Mouse (Mus musculus) neural tube, embryonic 14.5 days (tissue): ENCODE data around the gene Mdh1. TPM values are rescaled to one million over a fixed set of nuclear protein-coding genes. Genes with fewer than 3 reads are reported as not detected.
"Not testable (repeated sequence)": the region's sequence is repeated elsewhere in the genome, so short reads cannot be mapped to it uniquely, and the experiment has no call there.

Experiments
- ATAC-seq: fragments of 200-750 bp; cut with Nextera tagmentation; 2 replicates; pipeline ENCODE4 v1.8.0; 2017; ENCODE audit warnings: low read depth, mild to moderate bottlenecking, moderate TSS enrichment, moderate library complexity
- H3K27ac ChIP-seq: fragments of 300-500 bp; sonication (generic); 2 replicates; pipeline ENCODE4 v1.5.1; 2014; ENCODE audit warnings: low read depth, mild to moderate bottlenecking, control low read depth, low read length, moderate library complexity, mixed read lengths
- H3K27me3 ChIP-seq: fragments of 300-500 bp; sonication (generic); 2 replicates; pipeline ENCODE4 v1.6.1; 2014; ENCODE audit warnings: low read length; ENCODE audit not compliant: control insufficient read depth, insufficient read depth
- H3K36me3 ChIP-seq: fragments of 300-500 bp; sonication (generic); 2 replicates; pipeline ENCODE4 v1.6.1; 2014; ENCODE audit warnings: low read length, mixed read lengths; ENCODE audit not compliant: control insufficient read depth, insufficient read depth
- H3K4me1 ChIP-seq: fragments of 300-500 bp; sonication (generic); 2 replicates; pipeline ENCODE4 v1.6.1; 2014; ENCODE audit warnings: low read length; ENCODE audit not compliant: control insufficient read depth, insufficient read depth
- H3K4me2 ChIP-seq: fragments of 300-500 bp; sonication (generic); 2 replicates; pipeline ENCODE4 v1.6.1; 2014; ENCODE audit warnings: mild to moderate bottlenecking, low read depth, low read length, control low read depth
- H3K4me3 ChIP-seq: fragments of 300-500 bp; sonication (generic); 2 replicates; pipeline ENCODE4 v1.5.1; 2014; ENCODE audit warnings: low read depth, low read length, control low read depth, mixed read lengths
- H3K9ac ChIP-seq: fragments of 300-500 bp; sonication (generic); replicated peaks from 2 replicates; pipeline ENCODE4 v1.6.1; 2014; ENCODE audit warnings: low read depth, mild to moderate bottlenecking, control low read depth, low read length, mixed read lengths
- H3K9me3 ChIP-seq: fragments of 300-500 bp; sonication (generic); 2 replicates; pipeline ENCODE4 v1.6.1; 2016; ENCODE audit warnings: low read length; ENCODE audit not compliant: control insufficient read depth
- WGBS: fragments of 180-500 bp; shearing (Covaris S2); extraction: QIAGEN DNeasy Blood & Tissue Kit; methylation state at CpG from one replicate; pipeline ENCODE4 v1.1.7; 2014; 5-methylcytosine and 5-hydroxymethylcytosine counted together
- polyA plus RNA-seq: library from polyadenylated mRNA; unstranded; fragments of >200 nt; fragmentation: Nextera tagmentation; extraction: Ambion mirVana; gene quantifications from 2 replicates; pipeline ENCODE4 v1.2.1, GENCODE M21; 2014

Gene Mdh1
- polyA plus RNA-seq, 1 experiment from 2014 or later = 656 TPM

DNA sequence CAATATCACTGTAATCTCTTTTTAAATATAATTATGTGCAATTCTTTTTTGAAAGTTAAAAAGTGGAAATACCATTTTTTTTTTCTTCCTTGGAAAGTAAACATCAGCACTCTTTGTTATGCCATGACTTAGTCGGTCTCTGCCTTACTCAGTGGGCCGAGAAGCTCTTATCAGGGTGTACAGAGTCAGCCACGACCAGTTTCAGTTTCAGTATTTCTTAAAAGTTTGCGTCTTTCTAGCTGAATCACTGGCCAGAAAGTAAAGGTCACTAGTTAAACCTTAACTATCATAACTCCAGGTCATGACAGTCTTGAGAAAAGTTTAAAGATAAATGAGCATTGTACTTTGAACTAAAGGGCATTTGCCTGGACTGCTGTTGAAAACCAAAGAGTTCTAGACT lies 22.4 kb downstream of the Mdh1 start:
- Histone ChIP-seq H3K4me3 (no peak overlapping the region), H3K9ac (no peak overlapping the region), H3K27ac (no peak overlapping the region), H3K36me3 (no peaks in the 10 kb centered on the region), H3K9me3 (no peaks in the 10 kb centered on the region), H3K4me1 (no peaks in the 10 kb centered on the region), H3K4me2 (no peak overlapping the region), H3K27me3 (no peaks in the 10 kb centered on the region)
- WGBS = 89% methylated on average over 4 of the region's 4 CpGs
- ATAC-seq = no peak

DNA sequence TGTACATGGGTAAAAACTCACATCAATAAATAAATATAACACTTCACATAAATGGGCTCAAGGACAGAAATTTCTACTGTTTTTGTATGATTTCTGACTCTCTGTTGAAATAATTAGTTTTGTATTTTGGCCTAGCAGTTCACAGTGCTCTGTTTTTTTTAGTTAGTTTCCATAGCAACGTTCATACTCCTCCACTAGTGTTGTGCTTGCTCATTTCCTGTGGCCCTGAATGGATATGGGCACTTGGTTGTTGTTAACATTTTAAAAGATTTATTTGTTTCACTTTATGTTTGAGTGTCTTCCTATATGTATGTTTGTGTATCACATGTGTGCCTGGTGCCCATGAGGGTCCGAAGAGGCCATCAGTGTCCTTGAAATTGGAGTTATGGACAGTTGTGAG lies 23.1 kb downstream of the Mdh1 start:
- Histone ChIP-seq H3K4me3 (no peak overlapping the region), H3K9ac (no peak overlapping the region), H3K36me3 (no peaks in the 10 kb centered on the region), H3K27me3 (no peaks in the 10 kb centered on the region), H3K4me1 (no peaks in the 10 kb centered on the region), H3K27ac (no peak overlapping the region), H3K9me3 (no peaks in the 10 kb centered on the region), H3K4me2 (no peak overlapping the region)
- ATAC-seq = no peak
- 92% methylated on average over 2 of the region's 2 CpGs for WGBS

DNA sequence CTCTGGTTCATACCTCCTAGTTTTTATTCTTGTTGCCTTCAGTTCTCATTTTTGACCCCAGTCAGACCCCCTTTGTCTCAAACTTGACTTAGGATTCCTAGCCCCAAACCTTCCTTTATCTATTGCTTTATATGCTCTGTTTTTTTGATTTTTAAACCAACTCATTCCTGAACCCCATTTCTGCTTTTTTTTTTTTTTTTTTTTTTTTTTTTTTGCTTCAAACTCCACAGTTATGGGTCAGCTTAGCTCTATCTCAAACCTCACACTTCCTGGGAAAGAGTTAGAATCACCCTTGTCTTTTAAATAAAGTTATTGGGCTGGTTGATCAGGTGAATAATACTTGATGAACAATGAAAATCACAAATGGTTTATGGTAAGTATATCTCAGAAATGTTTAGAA lies 24.6 kb downstream of the Mdh1 start:
- no peak overlapping the region for H3K4me2 ChIP-seq
- H3K4me1 ChIP-seq = no peaks in the 10 kb centered on the region

DNA sequence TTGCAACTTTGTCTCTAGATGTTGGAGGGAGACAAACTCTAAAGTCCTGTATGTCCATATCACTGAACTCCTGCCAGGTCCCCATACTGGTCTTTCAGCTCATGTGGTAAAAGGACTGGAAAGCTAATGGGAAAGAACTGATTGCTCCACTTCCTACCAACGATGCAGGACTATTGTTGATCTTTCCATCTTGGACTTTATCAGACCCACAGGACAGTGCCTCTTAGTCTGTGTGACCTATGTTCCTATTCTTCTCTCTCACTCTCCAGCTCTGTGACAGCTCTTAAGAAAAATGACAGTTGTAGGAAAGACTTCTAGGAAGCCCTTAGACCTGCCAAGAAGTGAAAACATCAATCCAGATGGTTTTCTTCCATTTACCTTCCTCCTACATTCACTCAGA lies 25.5 kb downstream of the Mdh1 start:
- 84% methylated on average over 1 of the region's 1 CpGs for WGBS
- H3K4me3 ChIP-seq = no peak overlapping the region

More for the DNA sequence above, 24.6 kb downstream of the Mdh1 start:
- Histone ChIP-seq H3K27ac (no peak overlapping the region), H3K9ac (no peak overlapping the region), H3K9me3 (no peaks in the 10 kb centered on the region), H3K36me3 (no peaks in the 10 kb centered on the region), H3K27me3 (no peaks in the 10 kb centered on the region), H3K4me3 (no peak overlapping the region)
- no peak for ATAC-seq

DNA sequence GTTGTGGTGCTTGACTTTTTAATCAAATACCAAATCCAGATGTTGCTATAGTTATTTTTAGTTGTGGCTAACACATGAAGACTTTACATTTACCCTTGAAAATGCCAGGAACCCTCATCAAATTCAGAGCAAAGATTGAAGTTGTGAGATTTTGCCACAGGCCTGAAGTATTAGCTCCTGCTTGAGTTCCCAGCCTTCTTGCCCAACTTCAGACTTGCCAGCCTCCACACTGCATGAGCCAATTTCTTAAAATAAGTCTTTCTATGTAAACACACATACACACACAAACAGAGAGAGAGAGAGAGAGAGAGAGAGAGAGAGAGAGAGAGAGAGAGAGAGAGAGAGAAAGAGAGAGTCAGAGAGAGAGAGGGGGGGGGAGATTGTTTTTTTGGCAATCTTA lies 26.2 kb downstream of the Mdh1 start:
- Histone ChIP-seq H3K9me3 (no peaks in the 10 kb centered on the region), H3K4me2 (no peak overlapping the region), H3K27me3 (no peaks in the 10 kb centered on the region), H3K36me3 (no peaks in the 10 kb centered on the region), H3K9ac (no peak overlapping the region), H3K4me1 (no peaks in the 10 kb centered on the region), H3K4me3 (no peak overlapping the region), H3K27ac (no peak overlapping the region)
- ATAC-seq = no peak

More for the DNA sequence above, 25.5 kb downstream of the Mdh1 start:
- Histone ChIP-seq H3K9me3 (no peaks in the 10 kb centered on the region), H3K9ac (no peak overlapping the region), H3K4me2 (no peak overlapping the region), H3K36me3 (no peaks in the 10 kb centered on the region), H3K27ac (no peak overlapping the region), H3K4me1 (no peaks in the 10 kb centered on the region), H3K27me3 (no peaks in the 10 kb centered on the region)
- ATAC-seq = no peak

GRCm38 (mm10) chr11:21545021-21545420 lies 27.1 kb downstream of the Mdh1 start:
- Histone ChIP-seq H3K4me1 (no peaks in the 10 kb centered on the region), H3K9ac (no peak overlapping the region), H3K4me3 (no peak overlapping the region), H3K36me3 (no peaks in the 10 kb centered on the region), H3K4me2 (no peak overlapping the region), H3K27me3 (no peaks in the 10 kb centered on the region), H3K27ac (no peak overlapping the region), H3K9me3 (no peaks in the 10 kb centered on the region)
- no peak for ATAC-seq
- WGBS = 84% methylated on average over 2 of the region's 2 CpGs

DNA sequence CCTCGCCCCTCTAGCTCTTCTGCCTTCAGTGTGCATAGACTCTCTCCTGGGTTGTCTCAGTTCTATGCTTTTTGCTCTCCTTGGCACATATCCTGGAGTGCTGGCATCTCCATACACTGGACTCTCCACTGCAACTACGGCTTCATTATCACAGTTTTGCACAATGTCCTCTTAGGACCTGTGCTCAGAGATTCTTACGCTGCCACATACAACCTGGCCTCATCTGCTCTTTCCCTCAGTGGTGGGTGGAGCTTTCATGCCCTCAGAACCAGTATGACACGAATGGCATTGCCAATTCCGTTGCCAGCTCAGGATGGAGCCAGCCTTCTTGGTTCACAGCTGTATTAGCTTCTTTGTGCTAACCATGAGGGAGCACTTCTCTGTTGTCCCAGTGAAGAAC lies 29.4 kb downstream of the Mdh1 start:
- Histone ChIP-seq H3K4me3 (no peak overlapping the region), H3K27me3 (no peaks in the 10 kb centered on the region), H3K27ac (no peak overlapping the region), H3K4me1 (no peaks in the 10 kb centered on the region), H3K9me3 (no peaks in the 10 kb centered on the region), H3K36me3 (no peaks in the 10 kb centered on the region), H3K4me2 (no peak overlapping the region), H3K9ac (no peak overlapping the region)
- ATAC-seq = no peak
- WGBS = 86% methylated on average over 5 of the region's 5 CpGs

DNA sequence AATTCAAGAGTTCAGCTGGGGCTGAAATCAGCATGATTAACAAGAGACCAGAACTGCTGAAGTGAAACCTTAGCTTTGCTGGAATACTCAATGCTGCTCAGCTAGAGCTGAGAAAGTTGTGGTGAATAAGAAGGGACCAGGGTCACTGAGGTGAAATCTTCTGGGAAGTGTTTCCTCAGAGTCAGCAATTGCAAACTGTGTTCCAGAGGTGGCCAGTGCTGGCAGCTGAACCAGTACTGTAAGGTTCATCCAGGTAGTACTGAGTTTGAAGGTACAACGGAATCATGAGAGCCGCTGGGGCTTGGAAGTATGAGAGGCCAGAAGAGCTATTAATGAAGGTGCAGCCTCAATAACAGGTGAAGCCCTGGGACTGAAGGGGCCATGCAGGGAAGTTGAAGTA lies 31.5 kb downstream of the Mdh1 start:
- WGBS = 100% methylated on average over 2 of the region's 2 CpGs

GRCm38 (mm10) chr11:21540072-21540471 lies 32.1 kb downstream of the Mdh1 start:
- no peaks in the 10 kb centered on the region for H3K4me1 ChIP-seq
- no peaks in the 10 kb centered on the region for H3K9me3 ChIP-seq
- H3K4me2 ChIP-seq = no peak overlapping the region
- 64% methylated on average over 2 of the region's 2 CpGs for WGBS
- no peak for ATAC-seq
- no peak overlapping the region for H3K27ac ChIP-seq
- no peaks in the 10 kb centered on the region for H3K27me3 ChIP-seq
- H3K9ac ChIP-seq = no peak overlapping the region
- no peaks in the 10 kb centered on the region for H3K36me3 ChIP-seq
- H3K4me3 ChIP-seq = no peak overlapping the region

More for the DNA sequence above, 31.5 kb downstream of the Mdh1 start:
- Histone ChIP-seq H3K4me1 (no peaks in the 10 kb centered on the region), H3K27me3 (no peaks in the 10 kb centered on the region), H3K27ac (no peak overlapping the region), H3K4me2 (no peak overlapping the region), H3K36me3 (no peaks in the 10 kb centered on the region), H3K4me3 (no peak overlapping the region), H3K9me3 (no peaks in the 10 kb centered on the region), H3K9ac (no peak overlapping the region)
- no peak for ATAC-seq

DNA sequence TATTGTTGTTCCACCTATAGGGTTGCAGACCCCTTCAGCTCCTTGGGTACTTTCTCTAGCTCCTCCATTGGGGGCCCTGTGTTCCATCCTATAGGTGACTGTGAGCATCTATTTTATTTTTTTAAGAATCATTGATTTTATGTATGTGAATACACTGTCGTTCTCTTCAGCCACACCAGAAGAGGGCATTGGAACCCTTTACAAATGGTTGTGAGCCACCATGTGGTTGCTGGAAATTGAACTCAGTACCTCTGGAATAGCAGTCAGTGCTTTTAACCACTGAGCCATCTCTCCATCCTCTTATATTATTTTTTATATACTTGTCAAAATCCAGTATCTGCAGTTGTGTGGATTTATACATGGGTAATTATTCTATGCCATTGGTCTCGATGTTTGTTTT lies 41.3 kb downstream of the Mdh1 start:
- 84% methylated on average over 2 of the region's 2 CpGs for WGBS
- H3K27me3 ChIP-seq, ATAC-seq: not testable (repeated sequence)

More for the DNA sequence above, 41.3 kb downstream of the Mdh1 start:
- not testable (repeated sequence) for H3K4me1 ChIP-seq, H3K9me3 ChIP-seq, H3K4me2 ChIP-seq, H3K9ac ChIP-seq, H3K27ac ChIP-seq, H3K4me3 ChIP-seq, H3K36me3 ChIP-seq
